Mouse (Mus musculus) hindbrain, embryonic 15.5 days (tissue): ENCODE measurements at regions not wholly inside any gene's neighbourhood (a gene's known extent, or its start where the extent isn't known, plus 50 kb on each side); places are given as distances from the start of the nearest gene placed in this dataset.

Experiments used
- ATAC-seq: fragments of 200-750 bp; cut with Nextera tagmentation; 2 replicates; pipeline ENCODE4 v1.8.0; 2017; ENCODE audit warnings: low read depth, moderate number of reproducible peaks, moderate TSS enrichment; ENCODE audit not compliant: low FRiP score
- H3K27ac ChIP-seq: fragments of 300-500 bp; sonication (generic); replicated peaks from 2 replicates; pipeline ENCODE4 v1.5.1; 2015; ENCODE audit warnings: mild to moderate bottlenecking, inconsistent platforms
- H3K27me3 ChIP-seq: fragments of 300-500 bp; sonication (generic); 2 replicates; pipeline ENCODE4 v1.6.1; 2015; ENCODE audit warnings: control low read depth, inconsistent platforms
- H3K36me3 ChIP-seq: fragments of 300-500 bp; sonication (generic); 2 replicates; pipeline ENCODE4 v1.6.1; 2015; ENCODE audit warnings: control low read depth, inconsistent platforms
- H3K4me1 ChIP-seq: fragments of 300-500 bp; sonication (generic); replicated peaks from 2 replicates; pipeline ENCODE4 v1.6.1; 2015; ENCODE audit warnings: control low read depth, inconsistent platforms
- H3K4me2 ChIP-seq: fragments of 300-500 bp; sonication (generic); 2 replicates; pipeline ENCODE4 v1.6.1; 2015; ENCODE audit warnings: moderate library complexity, mild to moderate bottlenecking, inconsistent platforms
- H3K4me3 ChIP-seq: fragments of 300-500 bp; sonication (generic); 2 replicates; pipeline ENCODE4 v1.5.1; 2015; ENCODE audit warnings: mild to moderate bottlenecking, inconsistent platforms
- H3K9ac ChIP-seq: fragments of 300-500 bp; sonication (generic); 2 replicates; pipeline ENCODE4 v1.6.1; 2015; ENCODE audit warnings: inconsistent platforms
- H3K9me3 ChIP-seq: fragments of 300-500 bp; sonication (generic); 2 replicates; pipeline ENCODE4 v1.6.1; 2016; ENCODE audit warnings: control low read depth, inconsistent platforms
- WGBS: fragments of 180-500 bp; shearing (Covaris S2); methylation state at CpG from one replicate; pipeline ENCODE4 v1.1.7; 2015; 5-methylcytosine and 5-hydroxymethylcytosine counted together

DNA sequence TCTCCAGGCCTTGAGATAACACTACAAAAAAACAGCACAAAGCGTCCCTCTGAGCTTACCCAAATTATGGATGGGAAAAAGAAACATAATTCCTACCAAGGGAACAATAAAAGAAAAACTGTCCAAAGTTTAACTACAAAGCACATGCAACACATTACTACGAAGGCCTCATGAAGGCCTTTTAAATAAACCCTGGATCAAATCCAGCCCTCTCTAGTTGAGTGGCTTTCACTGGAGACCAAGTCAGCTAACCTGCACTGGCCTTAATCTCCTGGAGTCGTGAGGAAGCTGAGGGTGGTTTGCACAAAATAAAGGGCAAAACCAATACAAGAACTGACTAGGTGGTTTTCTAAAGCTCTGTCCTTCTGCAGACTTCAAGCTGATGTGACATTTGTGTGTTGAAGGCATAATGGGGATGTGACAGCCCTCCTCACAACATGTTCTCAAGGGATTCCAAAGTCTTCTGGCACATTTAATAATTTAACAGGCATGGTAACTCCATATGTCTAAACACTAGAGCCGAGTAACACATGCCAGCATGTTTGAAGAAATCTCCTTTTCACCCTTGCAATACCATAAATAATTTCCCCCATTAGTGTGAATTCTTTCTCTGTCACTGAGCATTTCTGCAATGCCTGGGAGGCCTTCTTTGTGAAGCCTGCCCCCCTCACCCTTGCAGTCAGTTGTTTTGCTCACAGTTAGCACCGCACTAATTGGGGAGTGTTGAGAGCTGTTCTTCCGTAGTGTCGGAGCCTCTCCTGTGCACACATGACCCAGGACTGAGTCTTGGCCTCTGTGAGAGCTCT is 50.0 kb upstream of the Cep85l start:
- no peaks in the 10 kb centered on the region for H3K9me3 ChIP-seq
- peaks cover 20% of the 10 kb centered on the region for H3K4me1 ChIP-seq
- H3K4me3 ChIP-seq: no peak overlapping the region
- 40% methylated on average over 7 of the region's 7 CpGs for WGBS
- H3K9ac ChIP-seq: no peak overlapping the region
- peak; percentile 67; the same call in 1 of the 2 replicates for ATAC-seq
- H3K27me3 ChIP-seq: no peaks in the 10 kb centered on the region
- H3K36me3 ChIP-seq: no peaks in the 10 kb centered on the region
- H3K27ac ChIP-seq: peak overlapping the region; percentile 25; the same call in 1 of the 2 replicates
- H3K4me2 ChIP-seq: no peak overlapping the region
